Mouse (Mus musculus) MEL-GATA-1-ER (cell line): ENCODE results near the gene Ubxn6.
A peak's percentile ranks its signal among the peaks of the same experiment; 100 is the strongest.
"Not testable (repeated sequence)": the region's sequence is repeated elsewhere in the genome, so short reads cannot be mapped to it uniquely, and the experiment has no call there.

ENCODE experiments used
- DNase-seq: peaks from one replicate; pipeline ENCODE4 v3.0.0-alpha.2; 2012; ENCODE audit warnings: low read depth; ENCODE audit errors: extremely low read depth

Ubxn6 gene

GRCm38 (mm10) chr17:56102158-56102557 lies 27.3 kb upstream of the Ubxn6 start:
- no peak for DNase-seq

GRCm38 (mm10) chr17:56100811-56101210 lies 26.0 kb upstream of the Ubxn6 start:
- no peak for DNase-seq

GRCm38 (mm10) chr17:56098711-56099572 lies 24.1 kb upstream of the Ubxn6 start:
- DNase-seq: no peak

GRCm38 (mm10) chr17:56098180-56098579 lies 23.4 kb upstream of the Ubxn6 start:
- DNase-seq: no peak

GRCm38 (mm10) chr17:56096883-56097282 lies 22.1 kb upstream of the Ubxn6 start:
- no peak for DNase-seq

- no peak for DNase-seq
Measured at GRCm38 (mm10) chr17:56092794-56093193, 18.0 kb upstream of the Ubxn6 start.

GRCm38 (mm10) chr17:56092312-56092711 lies 17.5 kb upstream of the Ubxn6 start:
- DNase-seq: no peak

GRCm38 (mm10) chr17:56080781-56081585 lies 6.2 kb upstream of the Ubxn6 start:
- peak; percentile 43 for DNase-seq

- DNase-seq: no peak
Measured at GRCm38 (mm10) chr17:56079921-56080320, 5.1 kb upstream of the Ubxn6 start.

GRCm38 (mm10) chr17:56078880-56079795 lies 4.3 kb upstream of the Ubxn6 start, which contains the start of gene Hdgfl2:
Hdgfl2 (plus strand) TSS chr17:56079634.
- peak; percentile 100 for DNase-seq

- DNase-seq: not testable (repeated sequence)
Measured at GRCm38 (mm10) chr17:56078361-56078760, 3.5 kb upstream of the Ubxn6 start.

- no peak for DNase-seq
Measured at GRCm38 (mm10) chr17:56077523-56077922, 2.7 kb upstream of the Ubxn6 start.

- DNase-seq: peak; percentile 56
Measured at GRCm38 (mm10) chr17:56074097-56074826, 566 bp downstream of the Ubxn6 start.

- no peak for DNase-seq
Measured at GRCm38 (mm10) chr17:56072243-56072642, 2.6 kb downstream of the Ubxn6 start.

GRCm38 (mm10) chr17:56071126-56071525 lies 3.7 kb downstream of the Ubxn6 start:
- no peak for DNase-seq

- no peak for DNase-seq
Measured at GRCm38 (mm10) chr17:56069066-56069465, 5.8 kb downstream of the Ubxn6 start.

- no peak for DNase-seq
Measured at GRCm38 (mm10) chr17:56066451-56066850, 8.4 kb downstream of the Ubxn6 start.

GRCm38 (mm10) chr17:56065715-56066114 lies 9.1 kb downstream of the Ubxn6 start:
- not testable (repeated sequence) for DNase-seq

GRCm38 (mm10) chr17:56062081-56062480 lies 12.7 kb downstream of the Ubxn6 start:
- DNase-seq: no peak

- DNase-seq: no peak
Measured at GRCm38 (mm10) chr17:56057381-56058120, 17.3 kb downstream of the Ubxn6 start.
